Mouse (Mus musculus): Measurements from ENCODE around the gene Tnfrsf14.

DNA sequence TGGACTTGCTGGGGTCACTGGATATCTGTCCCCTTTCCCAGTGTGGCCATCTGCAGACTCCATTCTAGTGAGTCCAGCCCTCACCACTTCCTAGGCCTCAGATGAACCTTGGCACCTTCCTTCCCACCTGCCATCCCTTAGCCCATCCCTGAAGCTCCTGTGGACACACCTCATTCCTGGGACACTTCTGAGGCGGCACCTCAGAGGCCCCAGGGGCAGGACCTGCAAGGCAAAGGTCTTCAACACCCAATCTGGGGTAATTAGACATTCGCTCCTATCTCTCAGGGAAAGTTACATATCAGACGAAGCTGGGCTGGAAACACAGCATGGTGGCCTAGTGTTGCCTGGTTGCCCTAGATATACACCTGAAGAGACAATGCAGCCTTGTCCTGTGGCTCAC is 13.7 kb downstream of the Tnfrsf14 start:
- TF ChIP-seq MAFK (IDR thresholded peaks at IDR 0.05; ENCODE audit: insufficient read depth, low read depth, low read length) (no peak), ZC3H11A (IDR thresholded peaks at IDR 0.05; ENCODE audit: borderline replicate concordance, low read depth, low read length) (no peak), CHD2 (IDR thresholded peaks at IDR 0.05; ENCODE audit: low read depth, low read length) (no peak)

Measured in ES-E14 (cell line).